Mouse (Mus musculus) liver, adult 2 months (tissue): ENCODE data around the gene Atp9a.

ENCODE experiments used
- CTCF ChIP-seq: fragments of 200-500 bp; IDR thresholded peaks from 2 replicates; pipeline ENCODE4 v1.5.1; 2011; ENCODE audit warnings: low read depth, low read length, control low read depth
- POLR2A ChIP-seq: fragments of 200-500 bp; IDR thresholded peaks from 2 replicates; pipeline ENCODE4 v1.6.1; 2011; ENCODE audit warnings: low read length, control low read depth; ENCODE audit not compliant: insufficient read depth; ENCODE audit errors: extremely low read depth

GRCm38 (mm10) chr2:168610941-168611340 is 131.3 kb downstream of the Atp9a start:
- TF ChIP-seq CTCF: no peak
- TF ChIP-seq POLR2A: no peak
